Mouse (Mus musculus) embryonic facial prominence, embryonic 10.5 days (tissue): ENCODE measurements around the gene Traf6. TPM values are rescaled to one million over a fixed set of nuclear protein-coding genes. Genes with fewer than 3 reads are reported as not detected.

Source experiments
- DNase-seq: peaks from one replicate; pipeline ENCODE4 v3.0.0-alpha.2; 2017; ENCODE audit warnings: low spot score
- H3K27ac ChIP-seq: fragments of 300-500 bp; sonication (generic); replicated peaks from 2 replicates; pipeline ENCODE4 v1.5.1; 2016; ENCODE audit warnings: mild to moderate bottlenecking
- H3K27me3 ChIP-seq: fragments of 300-500 bp; sonication (generic); replicated peaks from 2 replicates; pipeline ENCODE4 v1.6.1; 2016; ENCODE audit warnings: low read depth, mild to moderate bottlenecking; ENCODE audit not compliant: poor library complexity, severe bottlenecking
- H3K36me3 ChIP-seq: fragments of 300-500 bp; sonication (generic); replicated peaks from 2 replicates; pipeline ENCODE4 v1.6.1; 2016; ENCODE audit warnings: mild to moderate bottlenecking, moderate library complexity
- H3K4me1 ChIP-seq: fragments of 300-500 bp; sonication (generic); 2 replicates; pipeline ENCODE4 v1.6.1; 2016
- H3K4me3 ChIP-seq: fragments of 300-500 bp; sonication (generic); 2 replicates; pipeline ENCODE4 v1.5.1; 2016; ENCODE audit warnings: mild to moderate bottlenecking, moderate library complexity
- H3K9me3 ChIP-seq: fragments of 300-500 bp; sonication (generic); 2 replicates; pipeline ENCODE4 v1.6.1; 2016; ENCODE audit warnings: mild to moderate bottlenecking
- WGBS: fragments of 180-500 bp; shearing (Covaris S2); methylation state at CpG from one replicate; pipeline ENCODE4 v1.1.7; 2016; 5-methylcytosine and 5-hydroxymethylcytosine counted together
- polyA plus RNA-seq: library from polyadenylated mRNA; unstranded; fragments of >200 nt; fragmentation: Nextera tagmentation; extraction: Ambion mirVana; gene quantifications from 2 replicates; pipeline ENCODE4 v1.2.1, GENCODE M21; 2016

The Traf6 gene
- polyA plus RNA-seq, result 16.1 and 16.5 TPM in 2 replicates

DNA sequence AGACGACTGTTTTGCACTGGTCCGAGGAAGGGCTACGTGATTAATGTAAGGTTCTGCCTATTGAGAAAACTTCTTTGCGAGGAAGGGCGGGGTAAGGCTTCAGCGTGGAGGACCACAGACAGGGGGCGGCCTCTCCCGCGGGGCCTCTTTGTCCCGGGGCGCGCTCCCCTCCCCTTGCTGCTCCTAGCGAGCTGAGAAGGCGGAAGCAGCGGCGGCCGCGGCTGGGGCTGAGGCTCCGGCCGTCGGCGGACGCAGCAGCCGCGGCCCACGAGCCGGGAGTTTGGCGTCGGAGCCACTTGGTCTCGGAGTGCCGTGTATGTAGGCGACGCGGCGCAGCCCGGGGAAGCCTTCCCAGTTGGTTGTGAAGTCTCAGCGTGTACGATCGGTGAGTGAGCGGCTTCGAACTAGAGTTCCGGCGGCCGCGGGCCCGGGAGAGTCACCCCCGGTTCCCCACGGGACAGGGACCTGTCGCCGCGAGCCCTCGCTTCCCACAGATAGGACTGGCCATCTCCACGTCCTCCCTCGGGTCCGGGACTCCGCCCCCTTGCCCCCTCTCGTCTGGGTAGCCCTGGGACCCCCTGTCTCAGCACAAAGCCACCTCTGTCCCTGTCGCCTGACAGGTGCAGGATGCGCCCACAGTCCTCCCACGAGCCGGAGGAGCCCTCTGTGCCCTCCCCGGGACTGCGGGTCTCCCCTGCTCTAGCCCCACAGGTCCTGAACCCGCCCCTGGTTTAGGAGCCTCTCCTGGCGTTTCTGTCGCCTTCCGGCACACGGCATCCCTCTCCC lies at the start of gene Traf6:
TSS of gene Traf6 (plus strand) at position 194 of the 786 bp plus-strand sequence.
- peaks cover 12% of the 10 kb centered on the region for H3K4me1 ChIP-seq
- peak within 1 kb of the TSS; percentile 99 for H3K4me3 ChIP-seq
- WGBS, result under 1% methylated on average over 68 of the region's 68 CpGs
- peak; percentile 92 for DNase-seq
- no peaks in the 10 kb centered on the region for H3K9me3 ChIP-seq
- H3K36me3 ChIP-seq, result peaks cover 9% of the 10 kb centered on the region
- 0 out of 2 replicates have a peak, but pooled peaks cover 3% of the 10 kb centered on the region for H3K27me3 ChIP-seq
- peak within 1 kb of the TSS; percentile 90 for H3K27ac ChIP-seq

DNA sequence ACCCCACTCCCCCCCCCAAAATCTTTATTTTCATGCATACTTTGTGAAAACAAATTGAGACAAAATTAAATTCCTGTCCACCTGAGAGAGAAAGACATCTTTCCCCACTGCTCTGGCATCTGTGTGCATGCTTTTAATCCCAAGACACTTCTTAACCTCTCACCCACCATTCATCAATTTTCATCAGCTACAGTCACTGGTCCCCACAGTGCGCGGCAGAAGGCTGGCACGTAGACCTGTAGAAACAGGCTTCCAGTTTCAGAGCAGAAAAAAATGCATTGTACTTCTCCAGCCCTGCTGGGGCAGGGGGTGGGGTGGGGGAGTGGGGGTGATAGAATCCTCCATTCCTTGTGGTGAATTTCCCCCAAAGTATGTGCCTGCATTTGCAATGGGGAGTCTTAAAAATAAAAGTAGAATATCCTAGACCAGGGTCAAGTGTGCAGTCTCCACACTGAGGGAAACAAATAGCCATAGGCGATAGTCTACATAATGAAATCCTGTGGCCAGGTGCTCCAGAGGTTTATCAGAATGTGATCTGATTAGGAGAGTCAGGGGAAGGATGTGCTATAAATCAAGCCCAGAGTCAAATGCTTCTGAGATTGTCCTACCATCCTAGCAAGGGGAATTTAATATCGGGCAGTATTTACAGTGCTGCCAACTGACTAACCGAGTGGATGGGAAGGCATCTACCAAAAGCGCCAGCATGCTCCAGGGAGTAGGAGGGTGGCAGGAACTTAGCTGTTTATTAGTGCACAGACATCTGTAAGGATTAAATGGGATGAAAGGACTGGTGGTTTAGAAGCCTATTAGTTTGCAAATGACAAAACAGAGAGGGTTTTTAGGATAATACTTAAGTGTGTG lies 39.0 kb upstream of the Traf6 start:
- H3K27me3 ChIP-seq, result no peaks in the 10 kb centered on the region; the same call in 1 of the 2 replicates
- H3K36me3 ChIP-seq, result no peaks in the 10 kb centered on the region
- no peak overlapping the region for H3K4me3 ChIP-seq
- peaks cover 9% of the 10 kb centered on the region; the same call in 1 of the 2 replicates for H3K4me1 ChIP-seq
- no peak for DNase-seq
- no peak overlapping the region for H3K27ac ChIP-seq
- H3K9me3 ChIP-seq, result no peaks in the 10 kb centered on the region
- 75% methylated on average over 7 of the region's 7 CpGs for WGBS

DNA sequence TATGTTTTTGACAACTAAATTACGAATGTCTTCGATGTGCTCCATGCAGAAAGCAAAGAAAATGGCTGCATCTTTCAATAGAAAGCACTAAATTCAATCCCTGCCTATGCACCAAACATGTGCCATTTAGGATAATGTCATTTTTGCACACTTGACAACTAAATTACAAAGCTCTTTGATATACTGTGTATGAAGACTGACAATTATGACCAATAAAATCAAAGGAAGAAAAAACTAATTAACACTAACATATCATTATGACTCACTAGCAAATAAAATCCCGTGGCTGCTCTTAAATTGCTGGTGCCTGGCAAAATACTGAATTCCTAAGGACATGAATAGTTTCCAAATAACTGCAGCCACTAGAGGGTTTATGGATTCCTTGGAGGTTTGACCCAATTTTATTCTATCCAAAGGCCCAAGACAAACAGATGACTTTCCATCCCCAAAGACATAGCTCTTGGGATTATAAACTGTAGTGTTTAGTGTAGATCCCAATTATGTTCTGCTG lies 38.3 kb upstream of the Traf6 start:
- Histone ChIP-seq H3K4me3 (no peak overlapping the region), H3K9me3 (no peaks in the 10 kb centered on the region), H3K4me1 (peaks cover 9% of the 10 kb centered on the region; the same call in 1 of the 2 replicates), H3K27ac (no peak overlapping the region), H3K36me3 (no peaks in the 10 kb centered on the region), H3K27me3 (no peaks in the 10 kb centered on the region; the same call in 1 of the 2 replicates)
- WGBS, result 85% methylated on average over 3 of the region's 3 CpGs
- DNase-seq, result no peak

DNA sequence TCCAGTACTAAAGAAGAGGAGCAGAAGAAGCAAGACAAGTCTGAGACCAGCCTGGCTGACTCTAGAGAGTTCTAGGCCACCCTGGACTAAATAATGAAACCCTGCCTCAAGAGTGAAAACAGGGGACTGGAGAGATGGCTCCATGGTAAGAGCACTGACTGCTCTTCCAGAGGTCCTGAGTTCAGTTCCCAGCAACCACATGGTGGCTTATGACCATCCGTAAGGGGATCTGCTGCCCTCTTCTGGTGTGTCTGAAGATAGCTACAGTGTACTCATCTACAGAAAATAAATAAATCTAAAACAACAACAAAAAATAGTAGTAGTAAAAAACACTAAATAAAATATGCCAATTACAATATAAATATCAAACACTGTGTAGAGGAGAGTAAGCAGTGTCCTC lies 32.4 kb upstream of the Traf6 start:
- H3K4me3 ChIP-seq, result no peak overlapping the region
- no peaks in the 10 kb centered on the region for H3K9me3 ChIP-seq
- no peak for DNase-seq
- WGBS, result 86% methylated on average over 1 of the region's 1 CpGs
- H3K36me3 ChIP-seq, result no peaks in the 10 kb centered on the region
- no peak overlapping the region for H3K27ac ChIP-seq
- no peaks in the 10 kb centered on the region for H3K27me3 ChIP-seq
- H3K4me1 ChIP-seq, result peaks cover 16% of the 10 kb centered on the region

DNA sequence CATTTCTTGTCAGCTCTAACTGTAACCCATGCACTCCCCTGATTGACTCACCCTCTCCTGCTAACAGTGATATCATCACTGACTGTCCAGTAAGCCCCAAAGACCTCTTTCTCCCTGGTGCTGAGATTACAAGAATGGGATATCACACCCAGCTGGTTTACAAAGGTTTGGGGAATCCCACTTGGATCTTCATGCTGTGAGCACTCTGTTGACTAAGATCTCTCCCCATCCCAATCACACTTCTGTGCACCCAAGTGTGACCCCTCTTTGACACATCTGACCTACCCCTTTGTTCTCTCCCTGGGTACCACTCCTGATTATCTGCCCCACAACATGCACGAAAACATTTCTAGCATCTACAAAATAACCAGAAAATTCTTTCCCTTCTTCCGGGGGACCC lies 29.9 kb upstream of the Traf6 start:
- WGBS, result 63% methylated on average over 2 of the region's 2 CpGs
- H3K9me3 ChIP-seq, result no peaks in the 10 kb centered on the region
- no peak overlapping the region for H3K27ac ChIP-seq
- no peak for DNase-seq
- peaks cover 24% of the 10 kb centered on the region for H3K4me1 ChIP-seq
- no peak overlapping the region for H3K4me3 ChIP-seq
- peaks cover 7% of the 10 kb centered on the region; the same call in 1 of the 2 replicates for H3K27me3 ChIP-seq
- no peaks in the 10 kb centered on the region for H3K36me3 ChIP-seq

DNA sequence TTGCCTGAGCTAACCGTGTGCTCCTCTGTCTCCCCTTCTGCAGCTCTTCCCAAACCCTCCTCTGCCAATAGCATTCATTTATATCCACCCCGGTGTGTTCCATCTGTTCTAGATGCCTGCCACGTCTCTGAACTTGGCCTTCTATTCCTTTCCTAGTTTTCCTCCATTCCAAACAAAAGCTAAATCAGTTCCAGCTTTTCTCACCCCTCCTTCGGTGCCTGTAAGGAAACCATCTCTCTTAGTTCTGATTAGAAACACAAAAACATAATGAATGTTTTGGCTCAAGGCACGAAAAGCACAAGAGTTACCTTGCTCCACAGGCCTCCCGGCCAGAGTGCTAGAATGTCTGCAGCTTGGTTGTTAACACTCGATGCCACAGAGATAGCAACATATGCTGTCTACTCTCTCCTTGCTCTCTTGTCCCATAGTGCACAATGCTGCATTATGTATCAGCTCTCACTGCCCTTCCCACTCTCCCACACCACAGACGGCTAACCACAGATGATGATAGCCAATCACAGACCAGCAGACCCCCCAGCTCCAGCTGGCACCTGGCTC lies 29.0 kb upstream of the Traf6 start, which contains the start of the genes Rag1 and B230118H07Rik:
TSS of gene Rag1 (minus strand) at position 388 of the 558 bp plus-strand sequence.
TSS of gene B230118H07Rik (minus strand) at position 419 of the 558 bp plus-strand sequence.
- DNase-seq, result peak; percentile 11

DNA sequence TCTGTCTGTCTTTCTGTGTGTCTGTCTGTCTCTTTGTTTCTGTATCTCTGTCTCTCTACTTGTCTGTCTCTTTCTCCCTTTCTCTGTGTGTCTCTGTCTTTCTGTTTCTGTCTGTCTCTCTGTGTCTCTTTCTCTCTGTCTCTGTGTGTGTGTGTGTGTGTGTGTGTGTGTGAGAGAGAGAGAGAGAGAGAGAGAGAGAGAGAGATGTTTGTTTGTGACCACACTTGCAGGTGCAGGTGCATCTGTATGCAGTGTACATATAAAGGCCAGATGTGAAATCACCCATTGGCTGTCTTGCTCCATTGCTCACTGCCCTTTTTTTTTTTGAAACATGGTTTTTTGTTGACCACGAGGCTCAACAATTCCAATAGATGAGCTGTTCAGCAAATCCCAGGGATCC lies 27.8 kb upstream of the Traf6 start:
- Histone ChIP-seq H3K4me1 (peaks cover 24% of the 10 kb centered on the region), H3K27ac (no peak overlapping the region), H3K27me3 (peaks cover 7% of the 10 kb centered on the region; the same call in 1 of the 2 replicates), H3K9me3 (no peaks in the 10 kb centered on the region), H3K4me3 (no peak overlapping the region), H3K36me3 (no peaks in the 10 kb centered on the region)
- 88% methylated on average over 1 of the region's 1 CpGs for WGBS
- no peak for DNase-seq

More for the DNA sequence above, 29.0 kb upstream of the Traf6 start, which contains the start of the genes Rag1 and B230118H07Rik:
- WGBS, result 39% methylated on average over 8 of the region's 8 CpGs
- no peaks in the 10 kb centered on the region for H3K36me3 ChIP-seq
- no peaks in the 10 kb centered on the region for H3K9me3 ChIP-seq
- H3K4me3 ChIP-seq, result no peak within 1 kb of the TSS
- peaks cover 7% of the 10 kb centered on the region; the same call in 1 of the 2 replicates for H3K27me3 ChIP-seq
- no peak within 1 kb of the TSS for H3K27ac ChIP-seq
- peaks cover 24% of the 10 kb centered on the region for H3K4me1 ChIP-seq

DNA sequence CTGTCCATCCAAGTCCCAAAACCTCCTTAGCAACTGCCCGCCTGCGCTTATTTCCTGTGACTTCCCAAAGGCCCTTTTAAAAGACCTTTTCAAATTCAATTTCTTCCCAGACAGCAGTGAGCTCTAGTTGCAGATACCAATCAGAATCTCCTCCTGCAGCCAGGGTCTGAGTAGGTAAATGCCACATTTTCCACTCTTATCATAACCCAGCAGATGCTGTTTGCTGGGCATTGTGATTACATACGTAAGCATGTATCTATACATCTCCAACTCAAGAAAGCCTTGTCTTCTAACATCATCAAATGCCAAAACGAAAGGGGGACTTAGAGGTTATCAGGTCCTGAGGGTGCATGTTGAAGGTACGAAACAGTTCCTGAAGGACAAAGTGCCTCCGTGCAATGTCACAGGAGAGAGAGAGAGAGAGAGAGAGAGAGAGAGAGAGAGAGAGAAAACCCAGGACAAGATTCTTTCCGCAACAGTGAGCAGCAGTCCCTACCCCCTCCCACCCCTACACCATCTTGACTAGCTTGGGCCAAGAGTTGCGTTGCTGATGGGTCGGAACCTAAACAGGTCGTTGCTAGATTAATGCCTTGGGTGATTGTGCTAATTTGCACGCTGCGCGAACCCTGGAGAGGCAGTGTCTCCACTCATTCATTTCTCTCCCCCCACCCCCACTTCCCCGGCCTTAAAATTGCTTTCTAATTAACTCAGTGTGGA lies 25.9 kb upstream of the Traf6 start:
- H3K36me3 ChIP-seq, result no peaks in the 10 kb centered on the region
- WGBS, result 44% methylated on average over 14 of the region's 14 CpGs
- peaks cover 7% of the 10 kb centered on the region; the same call in 1 of the 2 replicates for H3K27me3 ChIP-seq
- H3K4me1 ChIP-seq, result peaks cover 24% of the 10 kb centered on the region
- no peak overlapping the region for H3K27ac ChIP-seq
- peak overlapping the region; percentile 42; the same call in 1 of the 2 replicates for H3K4me3 ChIP-seq
- no peak for DNase-seq
- no peaks in the 10 kb centered on the region for H3K9me3 ChIP-seq

DNA sequence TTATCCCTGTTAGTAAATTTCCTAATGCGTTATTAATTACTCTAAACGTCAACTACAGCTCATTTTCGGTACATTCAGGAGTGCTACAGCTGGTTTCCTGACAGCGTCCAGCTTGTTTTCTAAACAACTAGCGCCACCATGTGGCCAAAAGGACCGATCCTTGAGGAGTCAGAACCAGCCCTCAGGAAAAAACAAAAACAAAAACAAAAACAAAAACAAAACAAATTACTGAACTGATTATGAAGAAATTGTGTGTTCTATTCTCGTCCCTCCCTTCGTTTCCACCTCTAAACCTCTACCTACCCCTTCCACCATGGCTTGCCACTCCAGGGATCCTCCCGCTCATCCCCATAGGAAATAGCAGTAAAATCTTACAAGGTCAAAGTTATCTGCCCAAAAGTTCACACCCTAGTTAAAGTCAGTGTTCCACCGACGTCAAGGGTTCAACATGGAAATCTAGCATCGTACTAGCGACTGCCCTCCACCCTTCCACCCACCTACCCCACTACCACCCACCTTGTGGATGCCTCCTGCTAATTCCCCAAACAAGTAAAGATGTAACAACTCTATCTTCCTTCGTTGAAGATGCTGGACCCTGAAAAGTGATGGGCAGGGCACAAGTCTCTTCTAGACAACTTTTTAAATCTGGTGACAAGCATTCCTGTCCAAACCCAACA lies 25.2 kb upstream of the Traf6 start:
- peak; percentile 66 for DNase-seq
- peaks cover 7% of the 10 kb centered on the region; the same call in 1 of the 2 replicates for H3K27me3 ChIP-seq
- WGBS, result 18% methylated on average over 14 of the region's 14 CpGs
- H3K36me3 ChIP-seq, result no peaks in the 10 kb centered on the region
- H3K27ac ChIP-seq, result no peak overlapping the region
- H3K4me1 ChIP-seq, result peaks cover 23% of the 10 kb centered on the region
- H3K9me3 ChIP-seq, result no peaks in the 10 kb centered on the region
- peak overlapping the region; percentile 42; the same call in 1 of the 2 replicates for H3K4me3 ChIP-seq

DNA sequence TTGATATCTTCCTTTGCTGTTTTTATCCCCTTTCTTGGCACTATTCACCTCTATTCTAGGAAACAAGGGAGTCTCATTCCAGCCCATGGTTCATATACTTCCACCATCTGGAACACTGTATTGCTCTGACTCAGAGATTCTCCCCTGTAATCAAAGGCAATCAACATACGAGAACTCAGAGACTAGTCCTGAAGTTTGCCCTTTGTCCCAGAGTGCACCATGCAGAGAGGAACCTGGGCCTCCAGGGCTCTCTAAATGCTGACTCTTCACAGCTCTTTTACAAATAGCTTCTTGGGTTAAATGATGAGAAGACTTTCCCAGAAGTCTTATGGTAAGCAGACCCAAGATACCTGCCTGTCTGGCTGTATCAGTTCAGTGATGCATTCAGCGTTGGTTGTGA lies 17.7 kb upstream of the Traf6 start:
- H3K27ac ChIP-seq, result no peak overlapping the region
- H3K36me3 ChIP-seq, result no peaks in the 10 kb centered on the region
- no peaks in the 10 kb centered on the region for H3K9me3 ChIP-seq
- no peak overlapping the region for H3K4me3 ChIP-seq
- no peak for DNase-seq
- WGBS, result 76% methylated on average over 2 of the region's 2 CpGs
- 0 out of 2 replicates have a peak, but pooled peaks cover 2% of the 10 kb centered on the region for H3K4me1 ChIP-seq
- no peaks in the 10 kb centered on the region for H3K27me3 ChIP-seq
